Mouse (Mus musculus): Measurements from ENCODE around the gene Itga9. TPM values are rescaled to one million over a fixed set of nuclear protein-coding genes. Genes with fewer than 3 reads are reported as not detected.

Itga9 gene
- polyA plus RNA-seq, 1 experiment from 2014 or later = 6.3 TPM

DNA sequence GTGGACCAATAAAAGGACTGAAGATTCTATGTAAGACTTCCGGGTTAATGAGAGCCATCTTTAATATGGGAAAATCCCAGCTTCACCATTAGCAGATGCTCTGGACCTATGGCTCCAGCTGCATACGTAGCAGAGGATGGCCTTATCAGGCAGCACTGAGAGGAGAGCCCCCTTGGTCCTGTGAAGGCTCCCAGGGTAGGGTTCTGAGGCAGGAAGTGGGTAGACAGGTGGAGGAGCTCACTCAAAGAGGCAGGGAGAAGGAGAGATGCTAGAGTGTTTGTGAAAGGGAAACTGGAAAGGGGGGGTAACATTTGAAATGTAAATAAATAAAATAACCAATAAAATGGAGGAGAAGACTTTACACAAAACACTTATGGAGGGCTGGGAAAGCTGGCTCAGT lies 145.9 kb downstream of the Itga9 start:
- Histone ChIP-seq H3K4me1 (replicated peaks; ENCODE audit: control insufficient read depth, insufficient read depth, low read length) (no peaks in the 10 kb centered on the region), H3K27ac (ENCODE audit: low read depth, low read length) (no peak overlapping the region), H3K9ac (ENCODE audit: low read length) (no peak overlapping the region), H3K36me3 (ENCODE audit: control insufficient read depth, insufficient read depth, low read length) (no peaks in the 10 kb centered on the region), H3K9me3 (ENCODE audit: control insufficient read depth, low read length) (no peaks in the 10 kb centered on the region), H3K4me2 (ENCODE audit: low read depth, low read length, severe bottlenecking) (no peak overlapping the region), H3K27me3 (ENCODE audit: control insufficient read depth, insufficient read depth, low read length) (no peaks in the 10 kb centered on the region), H3K4me3 (ENCODE audit: low read depth, low read length) (no peak overlapping the region)
- ATAC-seq (replicated peaks; ENCODE audit: low FRiP score) = no peak
- WGBS = 87% methylated on average over 2 of the region's 2 CpGs
- DNase-seq (ENCODE audit: low spot score) = no peak

- Histone ChIP-seq H3K4me3 (ENCODE audit: low read depth, low read length) (no peak overlapping the region), H3K4me2 (ENCODE audit: low read depth, low read length, severe bottlenecking) (no peak overlapping the region), H3K36me3 (ENCODE audit: control insufficient read depth, insufficient read depth, low read length) (no peaks in the 10 kb centered on the region), H3K27ac (ENCODE audit: low read depth, low read length) (no peak overlapping the region), H3K9me3 (ENCODE audit: control insufficient read depth, low read length) (no peaks in the 10 kb centered on the region), H3K4me1 (replicated peaks; ENCODE audit: control insufficient read depth, insufficient read depth, low read length) (no peaks in the 10 kb centered on the region), H3K9ac (ENCODE audit: low read length) (no peak overlapping the region), H3K27me3 (ENCODE audit: control insufficient read depth, insufficient read depth, low read length) (no peaks in the 10 kb centered on the region)
- 79% methylated on average over 4 of the region's 4 CpGs for WGBS
- ATAC-seq (replicated peaks; ENCODE audit: low FRiP score) = no peak
- DNase-seq (ENCODE audit: low spot score) = no peak
Observed at GRCm38 (mm10) chr9:118759462-118759861, 153.0 kb downstream of the Itga9 start.

- H3K9ac ChIP-seq (ENCODE audit: low read length) = no peak overlapping the region
- H3K9me3 ChIP-seq (ENCODE audit: control insufficient read depth, low read length) = no peaks in the 10 kb centered on the region
- ATAC-seq (replicated peaks; ENCODE audit: low FRiP score) = no peak
- H3K4me3 ChIP-seq (ENCODE audit: low read depth, low read length) = no peak overlapping the region
- H3K27ac ChIP-seq (ENCODE audit: low read depth, low read length) = no peak overlapping the region
- H3K36me3 ChIP-seq (ENCODE audit: control insufficient read depth, insufficient read depth, low read length) = no peaks in the 10 kb centered on the region
- no peaks in the 10 kb centered on the region for H3K27me3 ChIP-seq (ENCODE audit: control insufficient read depth, insufficient read depth, low read length)
- H3K4me2 ChIP-seq (ENCODE audit: low read depth, low read length, severe bottlenecking) = no peak overlapping the region
- 41% methylated on average over 8 of the region's 8 CpGs for WGBS
- DNase-seq (ENCODE audit: low spot score) = no peak
- no peaks in the 10 kb centered on the region for H3K4me1 ChIP-seq (replicated peaks; ENCODE audit: control insufficient read depth, insufficient read depth, low read length)
Observed at GRCm38 (mm10) chr9:118761953-118762590, 155.6 kb downstream of the Itga9 start.

DNA sequence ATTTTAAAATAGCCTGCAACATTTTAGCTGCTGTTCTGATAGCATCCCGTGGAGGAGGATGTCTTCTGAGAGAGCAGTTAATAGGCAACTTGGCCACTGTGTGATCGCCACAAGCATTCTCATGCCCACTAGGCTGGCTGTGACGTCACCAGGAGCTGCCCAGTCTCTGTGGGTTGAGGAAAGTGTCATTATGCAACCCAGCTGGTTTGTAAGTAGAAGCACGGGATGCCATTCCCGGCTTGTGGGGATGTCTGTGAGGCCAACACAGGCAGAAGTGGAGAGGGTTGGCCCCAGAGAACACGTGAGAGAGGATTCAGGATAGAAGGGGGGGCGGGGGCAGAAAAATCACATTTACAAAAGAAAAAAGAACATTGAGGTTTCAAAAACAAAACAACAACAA lies 156.3 kb downstream of the Itga9 start:
- H3K4me3 ChIP-seq (ENCODE audit: low read depth, low read length) = no peak overlapping the region
- H3K4me2 ChIP-seq (ENCODE audit: low read depth, low read length, severe bottlenecking) = no peak overlapping the region
- no peaks in the 10 kb centered on the region for H3K4me1 ChIP-seq (replicated peaks; ENCODE audit: control insufficient read depth, insufficient read depth, low read length)
- ATAC-seq (replicated peaks; ENCODE audit: low FRiP score) = no peak
- H3K36me3 ChIP-seq (ENCODE audit: control insufficient read depth, insufficient read depth, low read length) = no peaks in the 10 kb centered on the region
- peak; percentile 54 for DNase-seq (ENCODE audit: low spot score)
- H3K27me3 ChIP-seq (ENCODE audit: control insufficient read depth, insufficient read depth, low read length) = no peaks in the 10 kb centered on the region
- no peak overlapping the region for H3K27ac ChIP-seq (ENCODE audit: low read depth, low read length)
- no peaks in the 10 kb centered on the region for H3K9me3 ChIP-seq (ENCODE audit: control insufficient read depth, low read length)
- H3K9ac ChIP-seq (ENCODE audit: low read length) = no peak overlapping the region
- WGBS = 56% methylated on average over 7 of the region's 7 CpGs

GRCm38 (mm10) chr9:118763203-118763602 lies 156.7 kb downstream of the Itga9 start:
- Histone ChIP-seq H3K9me3 (ENCODE audit: control insufficient read depth, low read length) (no peaks in the 10 kb centered on the region), H3K4me3 (ENCODE audit: low read depth, low read length) (no peak overlapping the region), H3K36me3 (ENCODE audit: control insufficient read depth, insufficient read depth, low read length) (no peaks in the 10 kb centered on the region), H3K27ac (ENCODE audit: low read depth, low read length) (no peak overlapping the region), H3K4me1 (replicated peaks; ENCODE audit: control insufficient read depth, insufficient read depth, low read length) (no peaks in the 10 kb centered on the region), H3K27me3 (ENCODE audit: control insufficient read depth, insufficient read depth, low read length) (no peaks in the 10 kb centered on the region), H3K4me2 (ENCODE audit: low read depth, low read length, severe bottlenecking) (no peak overlapping the region), H3K9ac (ENCODE audit: low read length) (no peak overlapping the region)
- DNase-seq (ENCODE audit: low spot score) (no peak), ATAC-seq (replicated peaks; ENCODE audit: low FRiP score) (no peak)
- 89% methylated on average over 4 of the region's 4 CpGs for WGBS

GRCm38 (mm10) chr9:118763646-118764045 lies 157.2 kb downstream of the Itga9 start:
- ATAC-seq (replicated peaks; ENCODE audit: low FRiP score) = no peak
- Histone ChIP-seq H3K4me3 (ENCODE audit: low read depth, low read length) (no peak overlapping the region), H3K4me2 (ENCODE audit: low read depth, low read length, severe bottlenecking) (no peak overlapping the region), H3K9me3 (ENCODE audit: control insufficient read depth, low read length) (no peaks in the 10 kb centered on the region), H3K36me3 (ENCODE audit: control insufficient read depth, insufficient read depth, low read length) (no peaks in the 10 kb centered on the region), H3K27me3 (ENCODE audit: control insufficient read depth, insufficient read depth, low read length) (no peaks in the 10 kb centered on the region), H3K4me1 (replicated peaks; ENCODE audit: control insufficient read depth, insufficient read depth, low read length) (no peaks in the 10 kb centered on the region), H3K9ac (ENCODE audit: low read length) (no peak overlapping the region), H3K27ac (ENCODE audit: low read depth, low read length) (no peak overlapping the region)
- DNase-seq (ENCODE audit: low spot score) = no peak
- 79% methylated on average over 3 of the region's 3 CpGs for WGBS

DNA sequence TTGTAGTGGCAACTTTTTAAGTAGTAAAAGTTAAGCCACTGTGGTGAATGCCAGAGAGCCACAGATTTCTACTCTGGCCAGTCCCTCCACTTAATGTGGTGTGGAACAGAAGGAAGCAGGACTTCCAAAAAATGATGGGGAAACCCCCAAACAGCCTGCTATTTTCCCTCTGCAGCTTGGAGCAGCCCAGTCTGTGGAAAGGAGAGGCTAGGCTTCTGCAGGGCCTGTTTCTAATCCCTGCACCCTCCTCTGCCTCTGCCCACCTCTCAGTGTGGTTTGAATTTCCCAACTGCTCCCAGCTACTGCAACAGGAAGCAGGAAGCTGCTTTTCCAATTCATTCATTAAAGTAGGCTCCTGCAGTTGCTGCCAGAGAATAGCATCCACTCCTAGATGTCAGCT lies 158.6 kb downstream of the Itga9 start:
- H3K4me1 ChIP-seq (replicated peaks; ENCODE audit: control insufficient read depth, insufficient read depth, low read length) = no peaks in the 10 kb centered on the region
- H3K27ac ChIP-seq (ENCODE audit: low read depth, low read length) = no peak overlapping the region
- H3K9me3 ChIP-seq (ENCODE audit: control insufficient read depth, low read length) = no peaks in the 10 kb centered on the region
- H3K27me3 ChIP-seq (ENCODE audit: control insufficient read depth, insufficient read depth, low read length) = no peaks in the 10 kb centered on the region
- H3K4me2 ChIP-seq (ENCODE audit: low read depth, low read length, severe bottlenecking) = no peak overlapping the region
- H3K36me3 ChIP-seq (ENCODE audit: control insufficient read depth, insufficient read depth, low read length) = no peaks in the 10 kb centered on the region
- H3K4me3 ChIP-seq (ENCODE audit: low read depth, low read length) = no peak overlapping the region
- no peak for DNase-seq (ENCODE audit: low spot score)
- no peak overlapping the region for H3K9ac ChIP-seq (ENCODE audit: low read length)
- no peak for ATAC-seq (replicated peaks; ENCODE audit: low FRiP score)

DNA sequence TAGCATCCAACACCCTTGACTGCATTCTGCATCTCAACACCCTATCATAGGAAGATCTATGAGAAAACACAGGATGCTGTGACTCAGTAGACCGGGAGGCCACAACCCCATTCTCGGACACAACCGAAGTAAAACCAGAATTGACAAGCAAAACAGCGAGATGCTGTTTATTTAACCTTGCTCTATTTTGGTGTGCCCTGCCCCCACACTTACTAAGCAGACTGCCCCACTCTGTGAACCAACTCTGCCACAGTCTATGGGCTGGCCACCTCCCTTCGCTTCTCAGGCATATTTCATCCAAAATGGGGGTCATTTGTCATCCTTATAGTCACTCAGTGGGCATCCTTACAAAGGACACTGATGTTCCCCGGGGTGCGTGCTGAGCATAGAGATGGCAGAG lies 160.5 kb downstream of the Itga9 start:
- Histone ChIP-seq H3K4me1 (replicated peaks; ENCODE audit: control insufficient read depth, insufficient read depth, low read length) (no peaks in the 10 kb centered on the region), H3K4me3 (ENCODE audit: low read depth, low read length) (no peak overlapping the region)
- 84% methylated on average over 7 of the region's 7 CpGs for WGBS

DNA sequence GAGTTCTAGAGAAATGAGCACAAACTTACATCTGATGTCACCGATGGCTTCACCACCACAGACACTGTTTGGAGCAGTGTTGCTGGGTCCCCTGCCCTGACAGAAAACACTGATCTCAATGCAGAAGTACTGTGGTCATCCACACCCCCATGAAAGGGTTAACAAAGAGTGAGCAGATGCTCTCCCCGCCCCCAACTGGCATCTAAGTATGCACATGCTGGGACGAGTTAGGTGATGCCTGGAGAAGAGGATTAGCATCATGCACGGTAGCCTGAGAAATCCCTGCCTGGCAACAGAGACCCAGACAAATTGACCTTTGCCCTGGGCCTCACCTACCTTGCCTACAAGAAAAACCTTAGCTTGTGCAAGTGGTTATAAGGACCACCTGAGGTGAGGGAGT lies 162.1 kb downstream of the Itga9 start:
- Histone ChIP-seq H3K4me1 (replicated peaks; ENCODE audit: control insufficient read depth, insufficient read depth, low read length) (no peaks in the 10 kb centered on the region), H3K27me3 (ENCODE audit: control insufficient read depth, insufficient read depth, low read length) (no peaks in the 10 kb centered on the region), H3K36me3 (ENCODE audit: control insufficient read depth, insufficient read depth, low read length) (no peaks in the 10 kb centered on the region), H3K4me2 (ENCODE audit: low read depth, low read length, severe bottlenecking) (no peak overlapping the region), H3K27ac (ENCODE audit: low read depth, low read length) (no peak overlapping the region), H3K9ac (ENCODE audit: low read length) (no peak overlapping the region), H3K9me3 (ENCODE audit: control insufficient read depth, low read length) (no peaks in the 10 kb centered on the region), H3K4me3 (ENCODE audit: low read depth, low read length) (no peak overlapping the region)
- no peak for ATAC-seq (replicated peaks; ENCODE audit: low FRiP score)
- 30% methylated on average over 4 of the region's 4 CpGs for WGBS
- DNase-seq (ENCODE audit: low spot score) = no peak

More for the DNA sequence above, 160.5 kb downstream of the Itga9 start:
- DNase-seq (ENCODE audit: low spot score) (no peak), ATAC-seq (replicated peaks; ENCODE audit: low FRiP score) (no peak)
- no peak overlapping the region for H3K9ac ChIP-seq (ENCODE audit: low read length)
- no peaks in the 10 kb centered on the region for H3K9me3 ChIP-seq (ENCODE audit: control insufficient read depth, low read length)
- H3K36me3 ChIP-seq (ENCODE audit: control insufficient read depth, insufficient read depth, low read length) = no peaks in the 10 kb centered on the region
- H3K27ac ChIP-seq (ENCODE audit: low read depth, low read length) = no peak overlapping the region
- H3K4me2 ChIP-seq (ENCODE audit: low read depth, low read length, severe bottlenecking) = no peak overlapping the region
- H3K27me3 ChIP-seq (ENCODE audit: control insufficient read depth, insufficient read depth, low read length) = no peaks in the 10 kb centered on the region

Data from forebrain, embryonic 11.5 days (tissue).